Mouse (Mus musculus) liver, postnatal 0 days (tissue): ENCODE results near the gene Tomm34. TPM values are rescaled to one million over a fixed set of nuclear protein-coding genes. Genes with fewer than 3 reads are reported as not detected.
A peak's percentile ranks its signal among the peaks of the same experiment; 100 is the strongest.

ENCODE experiments used
- ATAC-seq: fragments of 200-750 bp; cut with Nextera tagmentation; 2 replicates; pipeline ENCODE4 v1.8.0; 2017; ENCODE audit warnings: mild to moderate bottlenecking, moderate library complexity
- DNase-seq: peaks from one replicate; pipeline ENCODE4 v3.0.0-alpha.2; 2016
- H3K27ac ChIP-seq: fragments of 300-500 bp; sonication (generic); 2 replicates; pipeline ENCODE4 v1.5.1; 2014; ENCODE audit warnings: antibody characterized with exemption, moderate library complexity, mild to moderate bottlenecking, low read depth
- H3K27me3 ChIP-seq: fragments of 300-500 bp; sonication (generic); 2 replicates; pipeline ENCODE4 v1.6.1; 2014; ENCODE audit warnings: low read length, control low read depth, mixed read lengths; ENCODE audit not compliant: insufficient read depth
- H3K36me3 ChIP-seq: fragments of 300-500 bp; sonication (generic); replicated peaks from 2 replicates; pipeline ENCODE4 v1.6.1; 2014; ENCODE audit warnings: mild to moderate bottlenecking, control low read depth, low read length, moderate library complexity, mixed read lengths; ENCODE audit not compliant: insufficient read depth
- H3K4me1 ChIP-seq: fragments of 300-500 bp; sonication (generic); 2 replicates; pipeline ENCODE4 v1.6.1; 2014; ENCODE audit warnings: antibody characterized with exemption, mild to moderate bottlenecking, control low read depth; ENCODE audit not compliant: insufficient read depth
- H3K4me2 ChIP-seq: fragments of 300-500 bp; sonication (generic); 2 replicates; pipeline ENCODE4 v1.6.1; 2014; ENCODE audit warnings: low read depth, mild to moderate bottlenecking, low read length, moderate library complexity, mixed read lengths
- H3K4me3 ChIP-seq: fragments of 300-500 bp; sonication (generic); 2 replicates; pipeline ENCODE4 v1.5.1; 2014; ENCODE audit warnings: low read depth, low read length
- H3K9ac ChIP-seq: fragments of 300-500 bp; sonication (generic); replicated peaks from 2 replicates; pipeline ENCODE4 v1.6.1; 2014; ENCODE audit warnings: mild to moderate bottlenecking, moderate library complexity
- H3K9me3 ChIP-seq: fragments of 300-500 bp; sonication (generic); 2 replicates; pipeline ENCODE4 v1.6.1; 2016; ENCODE audit warnings: mild to moderate bottlenecking, control low read depth, low read length, mixed read lengths
- CTCF ChIP-seq: sonication (generic); IDR thresholded peaks from 2 replicates; pipeline ENCODE4 v1.5.1; 2016; ENCODE audit warnings: antibody characterized with exemption, low read depth
- EP300 ChIP-seq: IDR thresholded peaks from 2 replicates; pipeline ENCODE4 v1.6.1; 2016; ENCODE audit warnings: antibody characterized with exemption, low read depth, mild to moderate bottlenecking
- WGBS: fragments of 180-500 bp; shearing (Covaris S2); extraction: QIAGEN DNeasy Blood & Tissue Kit; methylation state at CpG from one replicate; pipeline ENCODE4 v1.1.7; 2014; ENCODE audit not compliant: insufficient replicate concordance; 5-methylcytosine and 5-hydroxymethylcytosine counted together
- polyA plus RNA-seq: library from polyadenylated mRNA; unstranded; fragments of >200 nt; fragmentation: Nextera tagmentation; extraction: Ambion mirVana; gene quantifications from 2 replicates; pipeline ENCODE4 v1.2.1, GENCODE M21; 2015

The Tomm34 gene
- polyA plus RNA-seq, 1 experiment from 2014 or later, result 13.3 TPM

DNA sequence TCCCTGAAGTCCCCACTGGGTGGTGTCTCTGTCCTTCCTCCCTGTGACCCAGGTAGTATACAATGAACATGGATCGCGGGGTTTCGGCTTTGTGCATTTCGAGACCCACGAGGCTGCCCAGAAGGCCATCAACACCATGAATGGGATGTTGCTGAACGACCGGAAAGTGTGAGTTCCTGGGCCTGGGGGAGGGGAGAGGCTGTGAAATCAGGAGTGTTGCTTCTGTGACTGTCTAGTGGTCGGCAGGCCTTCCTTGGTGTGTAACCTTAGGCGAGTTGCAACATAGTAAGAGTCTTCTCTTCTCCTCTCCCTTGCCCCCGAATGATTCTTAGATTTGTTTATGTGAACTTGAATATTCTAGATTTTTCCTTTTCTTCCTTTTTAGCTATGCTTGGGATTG is 39.8 kb downstream of the Tomm34 start:
- 0 out of 2 replicates have a peak, but pooled peaks cover 3% of the 10 kb centered on the region for H3K9me3 ChIP-seq
- H3K4me3 ChIP-seq, result no peak overlapping the region
- no peak overlapping the region for H3K27ac ChIP-seq
- H3K4me2 ChIP-seq, result no peak overlapping the region
- 49% methylated on average over 10 of the region's 10 CpGs for WGBS
- no peak for ATAC-seq
- DNase-seq, result no peak
- H3K9ac ChIP-seq, result no peak overlapping the region
- no peaks in the 10 kb centered on the region for H3K36me3 ChIP-seq
- no peaks in the 10 kb centered on the region for H3K4me1 ChIP-seq
- 0 out of 2 replicates have a peak, but pooled peaks have one; percentile 8 for TF ChIP-seq CTCF
- TF ChIP-seq EP300, result no peak
- H3K27me3 ChIP-seq, result no peaks in the 10 kb centered on the region

- no peak for TF ChIP-seq EP300
- TF ChIP-seq CTCF, result no peak
- Histone ChIP-seq H3K36me3 (no peaks in the 10 kb centered on the region), H3K9ac (no peak within 1 kb of the TSS), H3K4me3 (no peak within 1 kb of the TSS), H3K27ac (no peak within 1 kb of the TSS), H3K4me1 (no peaks in the 10 kb centered on the region; the same call in 1 of the 2 replicates), H3K9me3 (no peaks in the 10 kb centered on the region), H3K4me2 (no peak within 1 kb of the TSS), H3K27me3 (no peaks in the 10 kb centered on the region)
- DNase-seq, result no peak
- 82% methylated on average over 16 of the region's 16 CpGs for WGBS
- no peak for ATAC-seq
These were observed 45.8 kb downstream of the Tomm34 start, which contains the start of gene Pabpc1l for GRCm38 (mm10) chr2:164025150-164025549. Gene Pabpc1l, plus strand, starts transcription at chr2:164025450.

- Histone ChIP-seq H3K9ac (no peak overlapping the region), H3K36me3 (peaks cover 23% of the 10 kb centered on the region), H3K27ac (no peak overlapping the region), H3K4me3 (no peak overlapping the region), H3K27me3 (no peaks in the 10 kb centered on the region), H3K4me2 (no peak overlapping the region), H3K4me1 (no peaks in the 10 kb centered on the region; the same call in 1 of the 2 replicates), H3K9me3 (no peaks in the 10 kb centered on the region)
- no peak for DNase-seq
- no peak for TF ChIP-seq CTCF
- no peak for TF ChIP-seq EP300
- ATAC-seq, result no peak
- WGBS, result 22% methylated on average over 2 of the region's 2 CpGs
These were observed 48.9 kb downstream of the Tomm34 start for GRCm38 (mm10) chr2:164022104-164022503.

DNA sequence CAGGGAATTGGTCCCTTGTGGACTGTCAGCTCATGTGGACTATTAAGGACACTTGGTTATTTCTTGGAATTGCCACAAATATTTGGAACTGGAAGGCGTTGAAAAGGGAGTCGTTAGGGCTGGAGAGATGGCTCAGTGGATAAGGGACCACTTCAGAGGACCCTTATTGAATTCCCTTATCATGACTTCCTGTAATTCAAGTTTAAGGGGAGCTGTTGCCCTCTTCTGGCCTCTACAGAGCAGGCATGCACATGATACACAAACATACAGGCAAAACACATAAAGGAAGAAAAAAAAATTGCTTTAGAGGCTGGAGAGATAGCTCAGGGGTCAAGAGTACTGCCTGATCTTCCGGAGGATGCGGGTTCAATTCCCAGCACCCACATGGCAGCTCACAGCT is 51.0 kb downstream of the Tomm34 start:
- TF ChIP-seq EP300 (no peak), CTCF (peak; percentile 22; the same call in 1 of the 2 replicates)
- Histone ChIP-seq H3K27me3 (no peaks in the 10 kb centered on the region), H3K4me1 (no peaks in the 10 kb centered on the region; the same call in 1 of the 2 replicates), H3K4me3 (no peak overlapping the region), H3K27ac (no peak overlapping the region), H3K4me2 (no peak overlapping the region), H3K9ac (no peak overlapping the region), H3K36me3 (peaks cover 44% of the 10 kb centered on the region), H3K9me3 (no peaks in the 10 kb centered on the region)
- WGBS, result 77% methylated on average over 4 of the region's 4 CpGs
- DNase-seq (no peak), ATAC-seq (no peak)

- no peaks in the 10 kb centered on the region; the same call in 1 of the 2 replicates for H3K4me1 ChIP-seq
- H3K9me3 ChIP-seq, result no peaks in the 10 kb centered on the region
- ATAC-seq, result peak; percentile 15; the same call in 1 of the 2 replicates
- 82% methylated on average over 3 of the region's 3 CpGs for WGBS
- H3K36me3 ChIP-seq, result peaks cover 54% of the 10 kb centered on the region
- TF ChIP-seq EP300, result no peak
- peak; percentile 45; the same call in 1 of the 2 replicates for TF ChIP-seq CTCF
- no peak for DNase-seq
- no peaks in the 10 kb centered on the region for H3K27me3 ChIP-seq
- H3K4me3 ChIP-seq, result no peak overlapping the region
- H3K9ac ChIP-seq, result no peak overlapping the region
- no peak overlapping the region for H3K27ac ChIP-seq
- H3K4me2 ChIP-seq, result no peak overlapping the region
These were observed 52.1 kb downstream of the Tomm34 start for GRCm38 (mm10) chr2:164018910-164019309.

DNA sequence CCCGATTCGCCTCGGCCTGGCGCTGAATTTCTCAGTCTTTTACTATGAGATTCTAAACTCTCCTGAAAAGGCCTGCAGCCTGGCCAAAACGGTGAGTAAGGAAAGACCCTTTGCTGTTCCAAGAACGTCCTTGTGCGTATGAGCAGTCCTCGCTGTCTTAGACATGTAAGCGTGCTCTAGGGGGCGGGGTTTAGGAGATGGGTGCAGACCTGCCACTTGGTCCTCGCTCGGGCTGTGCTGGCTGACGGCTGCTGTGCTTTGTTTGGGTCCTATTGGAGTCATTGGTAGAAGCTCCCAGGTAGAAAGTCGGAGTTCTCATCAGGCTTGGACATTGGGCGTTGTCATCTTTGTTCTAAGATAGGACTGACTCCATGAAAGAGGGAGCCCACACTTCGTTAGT is 55.7 kb downstream of the Tomm34 start:
- no peaks in the 10 kb centered on the region for H3K27me3 ChIP-seq
- H3K4me3 ChIP-seq, result no peak overlapping the region
- 90% methylated on average over 16 of the region's 16 CpGs for WGBS
- H3K4me1 ChIP-seq, result no peaks in the 10 kb centered on the region; the same call in 1 of the 2 replicates
- no peak overlapping the region for H3K4me2 ChIP-seq
- peaks cover 79% of the 10 kb centered on the region for H3K36me3 ChIP-seq
- TF ChIP-seq EP300 (no peak), CTCF (no peak)
- no peak for ATAC-seq
- H3K27ac ChIP-seq, result no peak overlapping the region
- no peak overlapping the region for H3K9ac ChIP-seq
- no peaks in the 10 kb centered on the region for H3K9me3 ChIP-seq
- no peak for DNase-seq

DNA sequence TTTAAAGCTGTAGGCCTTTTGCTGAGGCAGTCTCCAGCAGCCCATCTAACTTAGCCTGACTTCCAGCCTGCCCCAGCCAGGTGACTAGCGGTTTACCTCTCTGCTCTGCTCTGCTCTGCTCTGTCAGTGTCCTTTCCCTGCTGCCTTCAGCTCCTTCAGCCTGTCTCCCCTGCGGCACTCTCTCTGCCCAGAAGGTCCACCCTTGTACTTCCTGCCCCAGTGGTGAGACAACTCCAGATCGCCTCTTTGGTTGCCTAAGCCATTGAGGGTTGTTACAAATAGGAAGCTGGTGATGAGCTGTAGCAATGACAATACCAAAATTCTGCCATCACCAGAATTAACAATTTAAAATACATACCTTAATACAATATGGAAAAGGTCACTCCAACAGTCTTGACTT is 60.0 kb downstream of the Tomm34 start:
- peaks cover 45% of the 10 kb centered on the region for H3K36me3 ChIP-seq
- no peak overlapping the region for H3K4me2 ChIP-seq
- DNase-seq, result no peak
- WGBS, result 55% methylated on average over 3 of the region's 3 CpGs
- H3K27me3 ChIP-seq, result no peaks in the 10 kb centered on the region
- ATAC-seq, result no peak
- peaks cover 35% of the 10 kb centered on the region for H3K4me1 ChIP-seq
- H3K9ac ChIP-seq, result no peak overlapping the region
- H3K27ac ChIP-seq, result no peak overlapping the region
- TF ChIP-seq CTCF (no peak), EP300 (no peak)
- no peak overlapping the region for H3K4me3 ChIP-seq
- no peaks in the 10 kb centered on the region for H3K9me3 ChIP-seq
